Mouse (Mus musculus) thymus, adult 2 months (tissue): ENCODE data around the gene Wfdc21. TPM values are rescaled to one million over a fixed set of nuclear protein-coding genes. Genes with fewer than 3 reads are reported as not detected.

Experiments
- DNase-seq: peaks from one replicate; pipeline ENCODE4 v3.0.0; 2021
- H3K27ac ChIP-seq: fragments of 200-500 bp; 2 replicates; pipeline ENCODE4 v1.5.1; 2012; ENCODE audit warnings: low read length, control low read depth; ENCODE audit not compliant: control insufficient read depth, insufficient read depth
- H3K27me3 ChIP-seq: fragments of 200-500 bp; 2 replicates; pipeline ENCODE4 v1.6.1; 2012; ENCODE audit warnings: mild to moderate bottlenecking, low read length, moderate library complexity, mixed read lengths; ENCODE audit not compliant: control insufficient read depth, insufficient read depth
- H3K36me3 ChIP-seq: fragments of 200-500 bp; 2 replicates; pipeline ENCODE4 v1.6.1; 2012; ENCODE audit warnings: mild to moderate bottlenecking, low read length, moderate library complexity; ENCODE audit not compliant: control insufficient read depth, insufficient read depth
- H3K4me1 ChIP-seq: fragments of 200-500 bp; replicated peaks from 2 replicates; pipeline ENCODE4 v1.6.1; 2012; ENCODE audit warnings: low read length; ENCODE audit not compliant: control insufficient read depth, insufficient read depth
- H3K4me3 ChIP-seq: fragments of 200-500 bp; 2 replicates; pipeline ENCODE4 v1.5.1; 2012; ENCODE audit warnings: mild to moderate bottlenecking, low read length, control low read depth, moderate library complexity; ENCODE audit not compliant: control insufficient read depth, insufficient read depth
- CTCF ChIP-seq: fragments of 200-500 bp; IDR thresholded peaks from 2 replicates; pipeline ENCODE4 v1.5.1; 2012; ENCODE audit warnings: mild to moderate bottlenecking, control low read depth, low read length, moderate library complexity, borderline replicate concordance; ENCODE audit not compliant: control insufficient read depth, poor library complexity, insufficient read depth; ENCODE audit errors: extremely low read depth
- POLR2A ChIP-seq: fragments of 200-500 bp; IDR thresholded peaks from 2 replicates; pipeline ENCODE4 v1.6.1; 2012; ENCODE audit warnings: mild to moderate bottlenecking, low read length, control low read depth, moderate library complexity; ENCODE audit not compliant: control insufficient read depth, poor library complexity, insufficient read depth; ENCODE audit errors: extremely low read depth
- WGBS: fragments of 180-500 bp; shearing (Covaris S2); methylation state at CpG from one replicate; pipeline ENCODE4 v1.1.7; 2018; 5-methylcytosine and 5-hydroxymethylcytosine counted together
- polyA plus RNA-seq: library from polyadenylated mRNA; depleted of rRNA; stranded (reverse); fragments of >200 nt; gene quantifications from 2 replicates; pipeline ENCODE4 v1.2.3, GENCODE M21; 2012; rRNA removed

The Wfdc21 gene
- 12.5 and 17.0 TPM in 2 replicates for polyA plus RNA-seq

GRCm38 (mm10) chr11:83746681-83747080 lies at the start of gene Wfdc21:
Gene Wfdc21, plus strand, starts transcription at chr11:83746940.
- H3K4me3 ChIP-seq = no peak within 1 kb of the TSS
- TF ChIP-seq CTCF (no peak), POLR2A (no peak)
- H3K36me3 ChIP-seq = no peaks in the 10 kb centered on the region
- WGBS = 78% methylated on average over 5 of the region's 5 CpGs
- H3K27me3 ChIP-seq = no peaks in the 10 kb centered on the region
- no peaks in the 10 kb centered on the region for H3K4me1 ChIP-seq
- H3K27ac ChIP-seq = no peak within 1 kb of the TSS
- DNase-seq = no peak

GRCm38 (mm10) chr11:83703705-83704104 lies 43.0 kb upstream of the Wfdc21 start, which contains the start of gene Wfdc17:
Gene Wfdc17, plus strand, starts transcription at chr11:83703991.
- DNase-seq = no peak
- no peaks in the 10 kb centered on the region for H3K27me3 ChIP-seq

DNA sequence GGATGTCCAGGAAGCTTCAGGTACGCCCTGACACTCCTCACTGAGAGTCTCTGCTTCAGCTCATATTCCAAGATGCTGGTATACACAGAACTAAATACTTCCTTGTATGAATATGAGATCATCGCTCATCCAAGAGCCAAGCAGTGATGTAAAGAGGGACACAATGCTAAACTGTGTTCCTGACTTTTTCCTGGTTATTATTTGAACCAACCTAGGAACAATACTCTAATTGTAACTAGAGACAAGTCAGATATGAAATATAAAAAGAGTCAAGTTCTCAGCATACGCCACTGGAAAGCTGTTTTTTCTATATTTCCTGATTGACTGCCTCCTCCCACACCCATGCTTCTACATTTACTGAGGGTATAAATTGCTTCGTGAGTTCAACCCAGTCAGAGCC lies 38.0 kb upstream of the Wfdc21 start, which contains the start of gene Wfdc18:
Wfdc18 (plus strand) TSS at position 301 of the 400 bp plus-strand sequence.
- Histone ChIP-seq H3K36me3 (no peaks in the 10 kb centered on the region), H3K4me3 (no peak within 1 kb of the TSS), H3K4me1 (no peaks in the 10 kb centered on the region), H3K27me3 (no peaks in the 10 kb centered on the region), H3K27ac (no peak within 1 kb of the TSS)
- DNase-seq = no peak
- WGBS = 54% methylated on average over 4 of the region's 4 CpGs
- TF ChIP-seq CTCF = no peak
- TF ChIP-seq POLR2A = no peak

More at GRCm38 (mm10) chr11:83703705-83704104, 43.0 kb upstream of the Wfdc21 start, which contains the start of gene Wfdc17:
- no peak within 1 kb of the TSS for H3K4me3 ChIP-seq
- WGBS = 16% methylated on average over 1 of the region's 1 CpGs
- no peaks in the 10 kb centered on the region for H3K36me3 ChIP-seq
- H3K27ac ChIP-seq = no peak within 1 kb of the TSS
- H3K4me1 ChIP-seq = no peaks in the 10 kb centered on the region
- TF ChIP-seq POLR2A = no peak
- TF ChIP-seq CTCF = no peak

DNA sequence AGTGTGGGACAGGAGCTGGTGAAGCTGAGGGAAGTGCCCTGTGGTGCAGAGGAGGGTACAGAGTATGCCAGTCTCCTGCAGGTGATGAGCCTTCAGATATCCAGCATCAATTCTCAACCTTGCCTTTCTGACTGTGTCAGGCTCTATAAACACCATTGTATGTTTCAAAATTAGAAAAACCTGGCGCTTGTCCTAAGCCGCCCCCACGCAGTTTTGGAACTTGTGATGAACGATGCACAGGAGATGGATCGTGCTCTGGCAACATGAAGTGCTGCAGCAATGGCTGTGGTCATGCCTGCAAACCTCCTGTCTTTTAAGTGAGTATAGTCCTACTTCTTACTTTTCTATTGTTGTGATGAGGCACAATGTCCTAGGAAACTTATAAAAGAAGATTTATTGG lies 37.1 kb upstream of the Wfdc21 start:
- 96% methylated on average over 5 of the region's 5 CpGs for WGBS

DNA sequence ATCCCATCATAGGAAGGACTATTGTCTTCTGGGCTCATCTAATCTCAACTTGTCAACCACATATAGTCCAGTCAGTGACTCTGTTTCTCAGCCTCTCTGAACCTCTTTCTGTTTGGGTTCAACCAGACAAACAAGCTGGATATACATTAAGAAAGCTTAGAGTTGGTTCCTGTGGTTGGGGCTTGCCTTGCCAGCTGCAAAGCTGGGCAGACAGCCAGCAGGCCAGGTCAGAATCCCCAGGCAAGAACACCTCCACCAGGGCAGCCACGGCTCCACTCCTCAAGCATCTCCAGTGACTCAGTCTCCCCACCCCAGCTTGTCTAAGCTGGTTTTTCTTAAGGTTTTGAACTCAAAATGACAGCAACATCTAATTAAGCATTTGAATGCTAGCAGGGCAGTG lies 34.1 kb upstream of the Wfdc21 start:
- Histone ChIP-seq H3K27me3 (no peaks in the 10 kb centered on the region), H3K4me1 (no peaks in the 10 kb centered on the region), H3K36me3 (no peaks in the 10 kb centered on the region), H3K27ac (no peak overlapping the region), H3K4me3 (no peak overlapping the region)
- WGBS = 0% methylated on average over 1 of the region's 1 CpGs
- no peak for DNase-seq
- TF ChIP-seq CTCF (no peak), POLR2A (no peak)

More for the DNA sequence above, 37.1 kb upstream of the Wfdc21 start:
- Histone ChIP-seq H3K4me3 (no peak overlapping the region), H3K27me3 (no peaks in the 10 kb centered on the region), H3K4me1 (no peaks in the 10 kb centered on the region), H3K27ac (no peak overlapping the region), H3K36me3 (no peaks in the 10 kb centered on the region)
- TF ChIP-seq POLR2A = no peak
- TF ChIP-seq CTCF = no peak
- DNase-seq = no peak

GRCm38 (mm10) chr11:83713925-83714324 lies 32.8 kb upstream of the Wfdc21 start:
- no peaks in the 10 kb centered on the region for H3K4me1 ChIP-seq
- 38% methylated on average over 2 of the region's 2 CpGs for WGBS
- H3K36me3 ChIP-seq = no peaks in the 10 kb centered on the region
- no peak overlapping the region for H3K27ac ChIP-seq
- no peaks in the 10 kb centered on the region for H3K27me3 ChIP-seq
- no peak for DNase-seq
- TF ChIP-seq CTCF (no peak), POLR2A (no peak)
- no peak overlapping the region for H3K4me3 ChIP-seq

GRCm38 (mm10) chr11:83717042-83717665 lies 29.6 kb upstream of the Wfdc21 start:
- H3K4me1 ChIP-seq = no peaks in the 10 kb centered on the region
- DNase-seq = no peak
- H3K27me3 ChIP-seq = no peaks in the 10 kb centered on the region
- WGBS = 89% methylated on average over 6 of the region's 6 CpGs
- no peak overlapping the region for H3K27ac ChIP-seq
- no peaks in the 10 kb centered on the region for H3K36me3 ChIP-seq
- TF ChIP-seq POLR2A (no peak), CTCF (no peak)
- H3K4me3 ChIP-seq = no peak overlapping the region

- Histone ChIP-seq H3K4me1 (no peaks in the 10 kb centered on the region), H3K4me3 (no peak overlapping the region), H3K27me3 (no peaks in the 10 kb centered on the region), H3K36me3 (no peaks in the 10 kb centered on the region), H3K27ac (no peak overlapping the region)
- TF ChIP-seq CTCF = no peak
- no peak for TF ChIP-seq POLR2A
- DNase-seq = no peak
These were observed 26.0 kb upstream of the Wfdc21 start for GRCm38 (mm10) chr11:83720766-83721165.
